Mouse (Mus musculus) MEL-GATA-1-ER (cell line): ENCODE results near the gene Mpp4.

Experiments
- DNase-seq: peaks from one replicate; pipeline ENCODE4 v3.0.0-alpha.2; 2012; ENCODE audit warnings: low read depth; ENCODE audit errors: extremely low read depth

Mpp4 gene

DNA sequence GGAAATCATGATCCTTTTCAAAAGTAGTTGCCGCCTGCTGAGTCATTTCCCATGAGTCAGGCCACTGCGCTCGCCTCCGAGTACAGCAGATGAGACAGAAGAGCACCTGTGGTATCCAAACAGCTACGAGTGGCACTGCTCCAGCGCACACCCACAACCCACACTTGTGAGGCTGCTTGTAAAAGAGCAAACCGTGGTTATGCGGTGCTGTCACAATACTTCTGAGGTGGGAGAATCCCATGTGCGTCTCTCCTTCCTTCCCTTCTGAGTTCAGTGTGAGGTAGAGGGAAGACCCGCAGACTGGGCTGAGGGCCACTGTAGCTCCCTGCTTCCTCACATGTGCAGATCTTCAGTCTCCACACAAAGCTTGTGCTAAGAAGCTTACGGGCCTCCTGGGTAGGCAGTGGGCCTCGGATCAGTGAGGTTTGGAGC, at the start of gene Mpp4:
Gene Mpp4, minus strand, starts transcription at position 360 of the 432 bp plus-strand sequence.
- no peak for DNase-seq

DNA sequence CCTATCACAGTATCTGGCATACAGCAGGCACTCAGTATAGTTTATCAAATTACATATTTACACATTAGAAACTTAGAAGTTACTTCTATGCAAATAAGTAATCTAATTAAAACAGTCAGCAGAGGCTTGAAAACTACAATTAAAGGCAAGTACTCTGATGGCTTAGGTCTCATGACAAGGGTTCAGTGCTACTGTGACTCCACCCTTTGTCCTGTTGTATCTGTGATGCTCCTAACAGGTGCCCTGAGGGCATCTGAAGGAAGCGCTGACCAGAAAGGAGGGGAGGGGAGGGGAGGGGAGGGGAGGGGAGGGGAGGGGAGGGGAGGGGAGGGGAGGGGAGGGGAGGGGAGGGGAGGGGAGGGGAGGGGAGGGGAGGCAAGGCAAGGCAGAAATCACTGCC, 49.8 kb upstream of the Mpp4 start:
- DNase-seq = no peak

DNA sequence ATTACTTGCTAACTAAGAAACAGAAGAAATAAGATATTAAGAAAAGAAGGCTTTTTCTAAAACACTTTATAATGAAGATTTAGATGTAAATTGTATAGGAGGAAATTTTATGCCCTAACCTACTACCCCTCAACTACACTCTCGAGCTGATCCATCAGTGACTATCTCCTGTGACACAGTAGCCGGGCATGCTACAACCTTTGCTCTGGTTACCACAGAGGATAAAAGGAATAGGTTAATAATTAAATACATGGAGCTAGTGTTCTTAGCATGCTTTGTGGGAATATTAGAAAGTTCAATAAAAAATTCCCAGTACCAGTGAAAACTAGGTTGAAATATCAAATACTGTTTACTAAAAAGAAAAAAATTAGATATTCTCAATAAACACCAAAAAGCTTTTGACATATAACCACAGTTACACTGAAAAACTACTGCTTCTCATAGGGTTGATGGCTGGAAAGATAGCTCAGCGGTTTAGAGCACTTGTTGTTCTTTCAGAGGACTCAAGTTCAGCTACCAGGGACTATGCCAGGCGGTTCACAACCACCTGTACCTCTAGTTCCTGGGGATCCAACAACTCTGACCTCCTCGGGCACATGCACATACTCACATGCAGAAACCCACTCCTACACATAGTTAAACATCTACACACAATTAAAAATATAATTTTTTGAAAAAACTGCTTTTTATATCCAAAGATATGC, 49.0 kb upstream of the Mpp4 start:
- DNase-seq = no peak

DNA sequence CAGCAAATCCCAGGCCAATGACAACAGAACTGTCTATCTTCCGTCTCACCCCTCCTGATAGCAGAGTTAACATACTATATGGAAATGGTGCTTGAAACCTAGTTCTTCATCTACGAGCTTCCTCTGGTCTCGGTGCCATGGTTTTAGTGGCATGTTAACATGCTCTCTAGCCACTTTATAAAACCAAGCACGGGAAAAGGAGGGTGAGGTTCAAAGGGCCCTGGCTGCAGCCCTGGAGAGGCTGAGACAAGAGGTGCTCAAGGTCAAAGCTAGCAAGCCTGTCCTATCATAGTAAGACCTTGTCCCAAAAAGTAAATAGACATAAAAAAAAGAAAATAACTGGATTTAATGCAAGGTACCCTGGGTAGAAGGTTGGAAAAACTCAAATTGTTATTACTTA, 48.5 kb upstream of the Mpp4 start:
- no peak for DNase-seq

DNA sequence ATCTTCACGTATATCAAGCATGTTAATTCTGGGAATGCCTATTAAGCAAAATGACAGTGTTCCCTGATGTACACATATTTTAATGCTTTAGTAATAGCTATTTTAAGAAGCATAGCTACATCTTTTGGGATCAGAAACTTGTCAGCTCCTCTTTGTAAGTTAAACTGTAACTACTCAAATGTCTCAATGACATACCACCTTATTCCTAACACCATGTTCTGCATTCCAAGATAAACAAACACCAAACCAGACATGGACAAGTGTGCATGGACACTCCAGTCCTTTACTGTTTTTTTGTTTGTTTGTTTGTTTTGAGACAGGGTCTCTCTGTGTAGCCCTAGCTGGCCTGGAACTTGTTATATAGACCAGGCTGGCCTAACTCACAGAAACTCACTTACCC, 45.1 kb upstream of the Mpp4 start:
- DNase-seq = no peak

- no peak for DNase-seq
These were observed 41.3 kb upstream of the Mpp4 start for GRCm38 (mm10) chr1:59204489-59204888.

DNA sequence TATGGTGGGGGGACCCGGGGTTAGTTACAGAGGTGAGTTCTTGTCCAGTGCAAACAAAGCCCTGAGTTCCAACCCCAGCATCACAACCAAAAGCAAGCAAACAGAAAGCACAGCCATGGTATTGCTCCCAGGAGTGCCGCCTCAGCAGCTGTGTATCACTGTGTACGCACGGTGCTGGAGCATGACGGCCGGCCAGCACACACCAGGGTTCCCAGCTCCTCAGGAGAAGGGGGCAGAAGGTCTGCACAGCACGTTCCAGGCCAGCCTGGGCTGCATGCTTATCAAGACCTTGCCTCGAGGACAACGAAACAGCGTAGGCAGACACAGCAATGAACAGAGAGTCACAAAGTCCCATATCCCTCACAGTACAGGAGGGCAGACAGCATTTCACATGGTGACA, 39.2 kb upstream of the Mpp4 start:
- no peak for DNase-seq

DNA sequence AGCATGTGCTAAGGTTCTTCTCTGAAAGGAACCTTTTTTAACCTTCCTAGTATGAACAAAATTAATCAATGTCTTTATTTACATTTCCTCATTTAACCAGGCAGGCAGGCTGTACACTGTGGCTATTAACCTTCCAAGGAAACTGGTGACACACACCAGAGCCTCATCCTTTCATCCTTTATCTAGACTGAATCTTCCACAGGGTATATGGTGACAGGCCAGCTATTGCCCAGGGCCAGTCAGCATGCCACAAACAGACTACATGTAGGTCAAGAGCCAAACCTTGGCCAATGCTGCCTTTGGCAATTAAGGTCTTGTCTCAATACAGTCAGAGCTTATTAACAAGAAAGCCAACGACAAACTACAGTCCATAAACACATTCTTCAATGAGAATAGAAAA, 38.4 kb upstream of the Mpp4 start:
- DNase-seq = no peak

GRCm38 (mm10) chr1:59200960-59201359, 37.8 kb upstream of the Mpp4 start:
- no peak for DNase-seq

DNA sequence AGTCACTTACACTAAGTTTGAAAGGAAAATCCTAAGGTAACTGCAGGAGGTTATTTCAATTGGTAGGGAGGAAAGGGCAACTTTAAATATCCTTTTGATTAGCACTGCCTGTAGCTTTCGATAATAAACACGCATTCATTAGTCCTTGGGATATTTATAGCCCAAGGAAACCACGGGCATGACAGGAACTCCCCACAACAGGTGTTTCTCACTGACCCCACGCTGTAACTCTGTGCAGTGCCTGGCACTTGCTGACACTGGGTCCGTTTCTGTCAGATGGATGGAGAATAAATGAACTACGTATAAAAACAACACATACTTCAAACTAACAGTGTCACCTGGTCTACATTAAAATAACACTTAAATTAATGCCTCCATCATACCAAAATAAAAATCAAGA, 31.8 kb upstream of the Mpp4 start:
- DNase-seq = no peak

GRCm38 (mm10) chr1:59187786-59188185, 24.6 kb upstream of the Mpp4 start:
- DNase-seq = no peak

- no peak for DNase-seq
These were observed 23.1 kb upstream of the Mpp4 start for GRCm38 (mm10) chr1:59186317-59186716.

DNA sequence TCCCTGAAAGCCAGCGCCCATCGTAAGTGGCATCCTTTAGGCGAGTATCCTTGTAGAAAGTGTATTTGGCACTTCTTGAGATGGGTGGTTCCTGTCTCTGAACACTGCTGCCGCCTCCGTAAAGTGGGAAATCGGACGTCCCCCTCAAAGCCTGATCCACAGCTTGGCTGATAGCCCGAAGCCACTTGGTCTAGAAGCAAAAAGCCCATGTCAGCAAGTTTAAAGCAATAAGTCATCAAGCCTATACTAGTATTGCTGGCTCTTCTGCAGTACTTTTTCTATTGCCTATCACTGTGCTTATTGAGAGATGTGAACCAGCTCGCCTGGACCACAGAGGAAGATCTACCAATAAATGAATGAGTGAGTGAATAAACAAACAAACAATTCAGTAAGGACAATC, 22.2 kb upstream of the Mpp4 start:
- DNase-seq = no peak

DNA sequence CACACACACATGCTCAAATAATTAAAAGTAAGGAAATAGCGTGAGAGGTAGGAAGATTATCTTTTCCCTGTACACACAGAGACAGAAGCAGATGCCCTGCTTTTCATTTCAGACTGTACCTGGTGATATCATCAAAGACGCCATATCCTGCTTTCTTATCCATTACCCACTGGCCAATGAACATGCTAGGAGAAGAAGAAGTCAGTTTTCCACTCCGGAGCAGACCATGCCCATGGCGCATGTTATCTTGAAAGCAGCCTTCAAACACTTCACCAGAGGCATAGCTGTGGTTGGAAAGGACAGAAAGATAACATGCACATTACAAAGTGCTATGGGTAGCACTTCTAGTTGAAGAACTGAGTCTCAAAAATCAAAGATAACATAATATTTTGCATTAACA, 19.9 kb upstream of the Mpp4 start:
- peak; percentile 90 for DNase-seq

- peak; percentile 26 for DNase-seq
These were observed 19.2 kb upstream of the Mpp4 start for GRCm38 (mm10) chr1:59182373-59182772.

- no peak for DNase-seq
These were observed 16.8 kb upstream of the Mpp4 start for GRCm38 (mm10) chr1:59180003-59180402.

DNA sequence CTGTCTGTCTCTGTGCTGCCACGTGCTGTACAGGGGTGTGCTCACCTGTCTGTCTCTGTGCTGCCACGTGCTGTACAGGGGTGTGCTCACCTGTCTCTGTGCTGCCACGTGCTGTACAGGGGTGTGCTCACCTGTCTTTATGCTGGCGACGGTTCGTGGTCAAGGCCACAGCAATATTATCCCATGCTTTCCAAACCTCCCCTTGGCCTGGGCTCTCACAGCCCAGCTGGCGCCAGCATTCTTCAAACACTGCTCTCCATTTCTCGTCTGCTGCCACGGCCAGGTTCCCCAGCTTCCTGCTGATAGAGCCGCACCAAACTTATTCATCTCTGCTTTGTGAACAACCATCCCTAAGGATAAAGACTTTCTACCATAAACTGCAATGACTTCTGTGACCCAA, 15.2 kb upstream of the Mpp4 start:
- DNase-seq = no peak

- DNase-seq = no peak
These were observed 11.6 kb upstream of the Mpp4 start for GRCm38 (mm10) chr1:59174514-59175373.

DNA sequence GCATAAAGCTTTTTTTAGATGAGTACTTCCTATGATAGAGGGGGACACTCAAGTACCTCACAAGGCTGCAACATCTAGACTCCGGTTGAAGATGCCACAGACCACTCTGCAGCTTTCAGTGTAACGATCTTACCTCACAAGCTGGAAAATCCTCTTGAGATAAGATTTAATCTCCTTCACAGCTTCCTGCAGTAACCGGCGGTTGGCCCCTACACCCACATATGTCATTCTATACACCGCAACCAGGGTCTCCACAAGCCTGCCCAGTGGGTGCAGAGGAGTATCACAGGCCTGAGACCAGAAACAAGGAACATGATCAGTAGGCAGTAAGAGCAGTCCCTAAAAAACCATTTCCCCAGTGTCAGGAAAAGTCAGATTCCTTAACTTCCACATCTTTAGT, 9.8 kb upstream of the Mpp4 start:
- no peak for DNase-seq

GRCm38 (mm10) chr1:59171875-59172274, 8.7 kb upstream of the Mpp4 start:
- DNase-seq = no peak

DNA sequence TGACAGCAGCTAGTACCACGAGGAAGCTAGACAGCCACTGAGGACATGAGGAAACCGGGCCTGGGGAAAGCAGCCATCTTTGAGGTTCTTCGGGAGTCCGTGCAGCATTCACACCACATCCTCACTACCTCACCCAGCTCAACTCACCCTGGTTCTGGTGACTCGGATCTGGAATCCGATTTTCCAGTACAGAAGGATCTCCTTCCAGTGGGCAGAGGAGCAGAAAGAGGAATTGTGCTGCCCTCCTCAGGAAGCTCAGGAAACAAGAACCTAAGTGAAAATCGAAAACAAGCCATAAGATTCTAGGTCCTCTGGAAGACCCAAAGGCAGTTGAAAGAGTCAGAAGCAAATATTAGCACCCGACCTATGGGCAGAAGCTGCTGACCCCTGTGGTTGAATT, 7.1 kb upstream of the Mpp4 start:
- DNase-seq = no peak

DNA sequence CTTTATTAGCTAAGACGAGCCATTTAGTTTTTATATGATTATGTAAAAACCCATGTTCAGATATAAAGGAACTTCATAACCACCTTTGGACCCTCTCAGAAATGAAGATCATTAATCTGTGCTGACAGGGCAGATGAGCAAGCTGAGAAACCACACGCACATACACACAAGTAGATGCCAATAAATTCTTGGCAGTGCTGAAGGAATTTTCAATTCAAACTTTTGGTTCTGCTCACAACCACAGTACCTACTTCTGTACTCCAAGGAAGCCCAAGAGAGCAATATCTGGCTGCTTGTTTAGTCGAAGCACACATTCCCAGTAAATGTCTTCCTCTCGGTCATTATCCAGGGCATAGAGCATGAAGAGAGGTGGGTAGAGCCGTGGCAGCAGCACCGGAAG, 6.4 kb upstream of the Mpp4 start:
- no peak for DNase-seq

DNA sequence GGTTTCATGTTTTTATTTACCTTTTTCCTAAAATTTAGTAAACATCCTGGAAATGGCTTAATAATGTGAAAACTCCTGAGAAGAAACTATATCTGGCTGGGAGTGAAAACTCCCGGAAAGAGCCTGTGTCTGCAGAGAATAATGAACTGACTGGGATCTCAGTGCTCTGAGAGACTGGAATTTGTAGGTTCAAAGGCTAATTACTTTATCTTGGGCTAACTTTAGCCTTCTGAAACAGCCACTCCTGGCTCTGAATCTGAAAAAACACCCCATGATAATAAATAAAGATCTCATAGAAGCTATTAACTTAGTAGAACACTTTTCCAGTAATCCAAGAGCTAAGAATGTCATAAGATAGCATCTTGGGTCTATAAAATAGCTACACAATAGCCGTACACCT, 5.4 kb upstream of the Mpp4 start:
- DNase-seq = no peak
